Mouse (Mus musculus) kidney, postnatal 25 days (tissue): Measurements from ENCODE around the gene Tpst1.
"Not testable (repeated sequence)": the region's sequence is repeated elsewhere in the genome, so short reads cannot be mapped to it uniquely, and the experiment has no call there.

Experiments used
- DNase-seq, 2 experiments: peaks; one replicate each; pipeline ENCODE4 v3.0.0; 2021; ENCODE audit warnings: mixed read lengths in 2 of 2

Gene Tpst1

GRCm38 (mm10) chr5:130073026-130073425, at the start of gene Tpst1:
TSS of gene Tpst1 (plus strand) at chr5:130073326.
- DNase-seq = no peak

- peak; percentile 96 to 97 for DNase-seq
Measured at GRCm38 (mm10) chr5:130023767-130024539, 49.2 kb upstream of the Tpst1 start.

- peak; percentile 80 to 90 for DNase-seq
Measured at GRCm38 (mm10) chr5:130027134-130027533, 46.0 kb upstream of the Tpst1 start.

GRCm38 (mm10) chr5:130027696-130028095, 45.4 kb upstream of the Tpst1 start:
- no peak for DNase-seq

GRCm38 (mm10) chr5:130029142-130029897, 43.8 kb upstream of the Tpst1 start, which contains the start of the genes Asl and Crcp:
TSS of gene Asl (minus strand) at chr5:130029247.
TSS of gene Crcp (plus strand) at chr5:130029290.
- peak; percentile 90 to 93 for DNase-seq

- no peak for DNase-seq
Measured at GRCm38 (mm10) chr5:130031410-130032390, 41.4 kb upstream of the Tpst1 start.

- no peak for DNase-seq
Measured at GRCm38 (mm10) chr5:130033869-130034268, 39.3 kb upstream of the Tpst1 start.

- not testable (repeated sequence) for DNase-seq
Measured at GRCm38 (mm10) chr5:130036300-130036699, 36.8 kb upstream of the Tpst1 start.

- peak; percentile 81 to 82 for DNase-seq
Measured at GRCm38 (mm10) chr5:130037752-130038455, 35.2 kb upstream of the Tpst1 start.

GRCm38 (mm10) chr5:130040797-130041196, 32.3 kb upstream of the Tpst1 start:
- DNase-seq = no peak

- DNase-seq = no peak
Measured at GRCm38 (mm10) chr5:130041262-130041661, 31.9 kb upstream of the Tpst1 start.

- no peak for DNase-seq
Measured at GRCm38 (mm10) chr5:130043741-130044140, 29.4 kb upstream of the Tpst1 start.

GRCm38 (mm10) chr5:130044201-130044695, 28.9 kb upstream of the Tpst1 start:
- peak; percentile 62 to 81 for DNase-seq

- DNase-seq = no peak
Measured at GRCm38 (mm10) chr5:130046100-130046499, 27.0 kb upstream of the Tpst1 start.

GRCm38 (mm10) chr5:130046589-130046988, 26.5 kb upstream of the Tpst1 start:
- DNase-seq = no peak

GRCm38 (mm10) chr5:130047013-130047412, 26.1 kb upstream of the Tpst1 start:
- DNase-seq = no peak

- DNase-seq = no peak
Measured at GRCm38 (mm10) chr5:130048786-130049520, 24.2 kb upstream of the Tpst1 start.

- DNase-seq = no peak
Measured at GRCm38 (mm10) chr5:130050416-130050815, 22.7 kb upstream of the Tpst1 start.

GRCm38 (mm10) chr5:130051073-130051860, 21.9 kb upstream of the Tpst1 start:
- no peak for DNase-seq

- no peak for DNase-seq
Measured at GRCm38 (mm10) chr5:130052510-130052909, 20.6 kb upstream of the Tpst1 start.
